Mouse (Mus musculus) small intestine, adult 2 months (tissue): Measurements from ENCODE around the gene Tle3.

Experiments used
- CTCF ChIP-seq: fragments of 200-500 bp; IDR thresholded peaks from 2 replicates; pipeline ENCODE4 v1.5.1; 2012; ENCODE audit warnings: low read depth, mild to moderate bottlenecking, control low read depth, inconsistent platforms, low read length, moderate library complexity, mixed read lengths; ENCODE audit not compliant: insufficient replicate concordance, insufficient read length; ENCODE audit errors: extremely low read depth
- POLR2A ChIP-seq: fragments of 200-500 bp; IDR thresholded peaks from 2 replicates; pipeline ENCODE4 v1.6.1; 2012; ENCODE audit warnings: low read depth, mild to moderate bottlenecking, control low read depth, inconsistent platforms, low read length, moderate library complexity

GRCm38 (mm10) chr9:61377706-61378479, 5.7 kb downstream of the Tle3 start:
- TF ChIP-seq POLR2A (no peak), CTCF (no peak)
